Mouse (Mus musculus): Measurements from ENCODE around the gene Mpi. TPM values are rescaled to one million over a fixed set of nuclear protein-coding genes. Genes with fewer than 3 reads are reported as not detected.

Mpi gene
- polyA plus RNA-seq (2015; fragmentation: Nextera tagmentation; extraction: Ambion mirVana) = 51.9 and 53.3 TPM in 2 replicates

GRCm38 (mm10) chr9:57552139-57552887, at the start of gene Mpi:
Gene Mpi (minus strand): TSS chr9:57552763.
- Histone ChIP-seq H3K9me3 (replicated peaks) (no peaks in the 10 kb centered on the region), H3K4me3 (replicated peaks) (peak within 1 kb of the TSS; percentile 68), H3K27ac (no peak within 1 kb of the TSS), H3K9ac (peak within 1 kb of the TSS; percentile 66), H3K4me2 (peak within 1 kb of the TSS; percentile 76), H3K36me3 (peaks cover 36% of the 10 kb centered on the region), H3K4me1 (peaks cover 7% of the 10 kb centered on the region), H3K27me3 (no peaks in the 10 kb centered on the region)
- peak; percentile 53; the same call in 1 of the 2 replicates for ATAC-seq (replicated peaks; ENCODE audit: low FRiP score)
- 2% methylated on average over 28 of the region's 28 CpGs for WGBS

GRCm38 (mm10) chr9:57602098-57602497, 49.5 kb upstream of the Mpi start:
- H3K27ac ChIP-seq = no peak overlapping the region
- H3K27me3 ChIP-seq = peaks cover 25% of the 10 kb centered on the region
- H3K9ac ChIP-seq = no peak overlapping the region
- WGBS = 61% methylated on average over 8 of the region's 8 CpGs
- no peaks in the 10 kb centered on the region for H3K36me3 ChIP-seq
- no peak overlapping the region for H3K4me3 ChIP-seq (replicated peaks)
- H3K4me2 ChIP-seq = no peak overlapping the region
- ATAC-seq (replicated peaks; ENCODE audit: low FRiP score) = no peak
- H3K9me3 ChIP-seq (replicated peaks) = no peaks in the 10 kb centered on the region
- peaks cover 41% of the 10 kb centered on the region for H3K4me1 ChIP-seq

DNA sequence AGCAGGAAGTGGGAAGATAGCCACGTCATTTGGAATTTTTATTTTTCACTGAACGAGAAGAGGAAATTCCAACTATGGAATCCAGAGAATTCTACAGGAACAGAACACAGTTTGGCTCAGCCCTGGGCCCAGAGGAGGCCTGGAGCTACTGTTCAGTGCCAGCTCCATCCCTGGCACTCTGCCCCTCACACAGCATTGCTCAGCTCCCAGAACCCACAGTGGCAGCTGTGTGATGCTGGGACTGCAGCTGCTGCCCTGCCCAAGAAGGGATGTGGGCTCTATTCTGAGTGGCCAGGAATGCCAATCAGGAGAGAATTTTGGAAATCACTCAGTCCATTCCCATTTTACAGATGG, 48.8 kb upstream of the Mpi start:
- Histone ChIP-seq H3K4me2 (no peak overlapping the region), H3K4me1 (peaks cover 40% of the 10 kb centered on the region), H3K36me3 (no peaks in the 10 kb centered on the region), H3K27ac (no peak overlapping the region), H3K9ac (no peak overlapping the region), H3K27me3 (peaks cover 18% of the 10 kb centered on the region; the same call in 1 of the 2 replicates), H3K4me3 (replicated peaks) (no peak overlapping the region), H3K9me3 (replicated peaks) (no peaks in the 10 kb centered on the region)
- no peak for ATAC-seq (replicated peaks; ENCODE audit: low FRiP score)
- 45% methylated on average over 2 of the region's 2 CpGs for WGBS

- no peak overlapping the region for H3K9ac ChIP-seq
- no peak overlapping the region for H3K27ac ChIP-seq
- WGBS = 12% methylated on average over 3 of the region's 3 CpGs
- ATAC-seq (replicated peaks; ENCODE audit: low FRiP score) = no peak; the same call in 1 of the 2 replicates
- H3K4me1 ChIP-seq = peaks cover 37% of the 10 kb centered on the region
- H3K4me3 ChIP-seq (replicated peaks) = no peak overlapping the region
- no peaks in the 10 kb centered on the region for H3K9me3 ChIP-seq (replicated peaks)
- H3K36me3 ChIP-seq = 0 out of 2 replicates have a peak, but pooled peaks cover 3% of the 10 kb centered on the region
- peaks cover 14% of the 10 kb centered on the region; the same call in 1 of the 2 replicates for H3K27me3 ChIP-seq
- no peak overlapping the region for H3K4me2 ChIP-seq
These were observed 48.2 kb upstream of the Mpi start for GRCm38 (mm10) chr9:57600620-57601352.

DNA sequence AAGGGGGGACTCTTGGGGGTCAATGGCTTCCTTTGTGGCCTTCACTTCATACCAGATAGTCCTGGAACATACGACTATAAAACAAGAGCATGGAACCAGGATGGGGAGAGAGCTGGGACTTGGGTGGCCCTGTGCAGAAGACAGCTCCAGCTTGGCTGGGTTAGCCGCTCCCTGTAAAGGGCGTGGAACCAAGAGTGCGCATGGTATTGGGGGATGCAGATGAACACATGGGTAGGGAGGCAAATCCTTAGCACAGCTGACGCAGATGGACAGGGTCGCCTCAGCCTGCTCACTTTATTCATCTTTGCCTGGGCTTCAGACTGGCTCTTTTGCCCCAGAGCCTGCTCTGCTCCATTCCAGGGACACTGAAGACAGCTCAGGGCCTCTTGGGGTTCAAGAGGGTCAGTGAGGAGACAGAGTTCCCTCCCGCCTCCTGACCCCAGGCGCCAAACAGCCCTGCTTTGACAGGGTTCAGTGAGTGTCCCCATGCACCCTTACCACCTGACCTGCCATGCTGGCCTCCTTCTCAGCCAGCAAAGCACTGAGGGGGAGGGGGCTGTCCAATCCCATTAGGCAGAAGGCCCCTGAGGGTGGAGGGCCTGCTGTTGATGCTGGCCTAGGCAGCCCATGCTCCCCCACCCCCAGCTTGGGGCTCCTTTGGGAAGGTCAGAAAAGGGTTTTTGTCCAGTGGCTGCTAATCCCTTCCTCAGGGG, 46.4 kb upstream of the Mpi start:
- H3K9me3 ChIP-seq (replicated peaks) = no peaks in the 10 kb centered on the region
- H3K9ac ChIP-seq = no peak overlapping the region
- no peak overlapping the region for H3K27ac ChIP-seq
- H3K4me1 ChIP-seq = peaks cover 42% of the 10 kb centered on the region
- peaks cover 3% of the 10 kb centered on the region; the same call in 1 of the 2 replicates for H3K27me3 ChIP-seq
- peaks cover 18% of the 10 kb centered on the region for H3K36me3 ChIP-seq
- H3K4me2 ChIP-seq = no peak overlapping the region
- ATAC-seq (replicated peaks; ENCODE audit: low FRiP score) = 0 out of 2 replicates have a peak, but pooled peaks have one; percentile 53
- no peak overlapping the region for H3K4me3 ChIP-seq (replicated peaks)
- 47% methylated on average over 8 of the region's 8 CpGs for WGBS

GRCm38 (mm10) chr9:57597929-57598382, 45.4 kb upstream of the Mpi start:
- no peaks in the 10 kb centered on the region for H3K9me3 ChIP-seq (replicated peaks)
- H3K27me3 ChIP-seq = no peaks in the 10 kb centered on the region
- no peak for ATAC-seq (replicated peaks; ENCODE audit: low FRiP score)
- H3K4me1 ChIP-seq = peaks cover 52% of the 10 kb centered on the region
- WGBS = 30% methylated on average over 4 of the region's 4 CpGs
- H3K4me3 ChIP-seq (replicated peaks) = no peak overlapping the region
- H3K9ac ChIP-seq = no peak overlapping the region
- H3K27ac ChIP-seq = no peak overlapping the region
- H3K4me2 ChIP-seq = no peak overlapping the region
- H3K36me3 ChIP-seq = peaks cover 23% of the 10 kb centered on the region

GRCm38 (mm10) chr9:57597265-57597664, 44.7 kb upstream of the Mpi start:
- ATAC-seq (replicated peaks; ENCODE audit: low FRiP score) = no peak
- H3K4me2 ChIP-seq = no peak overlapping the region
- H3K27me3 ChIP-seq = no peaks in the 10 kb centered on the region
- H3K9me3 ChIP-seq (replicated peaks) = no peaks in the 10 kb centered on the region
- H3K9ac ChIP-seq = no peak overlapping the region
- peaks cover 52% of the 10 kb centered on the region for H3K4me1 ChIP-seq
- no peak overlapping the region for H3K4me3 ChIP-seq (replicated peaks)
- no peak overlapping the region for H3K27ac ChIP-seq
- H3K36me3 ChIP-seq = peaks cover 27% of the 10 kb centered on the region
- 85% methylated on average over 8 of the region's 8 CpGs for WGBS

DNA sequence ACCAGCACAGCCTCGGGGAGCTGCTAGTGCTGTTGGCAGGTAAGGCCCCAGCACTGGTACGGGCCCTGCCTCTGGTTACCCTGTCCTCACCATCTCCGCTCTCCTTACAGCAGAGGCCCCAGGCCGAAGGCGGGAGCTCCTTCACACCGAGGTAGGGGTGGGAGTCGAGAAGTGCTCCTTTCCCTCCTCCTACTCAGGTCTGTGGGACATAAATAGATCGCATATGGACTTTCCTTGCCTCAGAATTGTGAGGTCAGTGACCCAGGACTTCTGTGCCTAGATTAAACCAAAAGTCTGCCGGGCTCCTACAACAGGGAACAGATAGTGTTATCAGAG, 41.6 kb upstream of the Mpi start:
- ATAC-seq (replicated peaks; ENCODE audit: low FRiP score) = no peak
- H3K4me2 ChIP-seq = peak overlapping the region; percentile 3; the same call in 1 of the 2 replicates
- 0 out of 2 replicates have a peak overlapping the region, but pooled peaks have one; percentile 43 for H3K27ac ChIP-seq
- no peaks in the 10 kb centered on the region for H3K9me3 ChIP-seq (replicated peaks)
- H3K4me3 ChIP-seq (replicated peaks) = no peak overlapping the region
- H3K4me1 ChIP-seq = peaks cover 49% of the 10 kb centered on the region
- H3K9ac ChIP-seq = no peak overlapping the region
- no peaks in the 10 kb centered on the region for H3K27me3 ChIP-seq
- 45% methylated on average over 9 of the region's 9 CpGs for WGBS
- peaks cover 27% of the 10 kb centered on the region for H3K36me3 ChIP-seq

DNA sequence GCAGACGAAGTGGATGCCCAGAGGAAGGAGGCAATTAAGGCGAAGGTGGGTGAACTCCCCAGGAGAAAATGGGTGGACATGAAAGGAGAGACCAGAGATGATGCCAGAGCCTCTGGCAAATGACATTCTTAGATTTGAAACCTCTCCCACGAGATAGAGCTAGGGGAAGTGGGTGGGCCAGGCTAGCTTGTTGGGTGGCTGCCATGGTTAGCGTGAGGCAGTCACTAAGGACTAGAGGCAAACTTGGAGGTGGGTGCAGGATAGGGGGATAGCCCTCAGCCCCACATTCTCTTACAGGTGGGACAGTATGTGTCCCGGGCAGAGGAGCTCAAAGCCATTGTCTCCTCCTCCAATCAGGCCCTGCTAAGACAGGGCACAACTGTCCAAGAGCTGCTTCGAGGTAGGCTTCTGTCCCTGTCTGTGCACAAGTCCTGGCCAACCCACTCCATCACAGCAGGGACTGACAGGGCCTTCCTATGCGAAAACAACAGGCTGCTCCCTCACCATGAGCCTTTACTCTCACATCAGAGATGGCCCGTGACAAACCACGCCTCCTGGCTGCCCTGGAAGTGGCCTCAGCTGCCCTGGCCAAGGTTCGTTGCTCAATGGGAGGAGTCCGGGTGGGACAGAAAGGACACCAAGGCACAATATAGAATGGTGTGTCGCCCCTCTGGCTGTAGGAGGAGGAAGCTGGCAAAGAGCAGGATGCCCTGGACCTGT, 41.1 kb upstream of the Mpi start:
- Histone ChIP-seq H3K4me2 (peak overlapping the region; percentile 3; the same call in 1 of the 2 replicates), H3K4me3 (replicated peaks) (no peak overlapping the region), H3K9me3 (replicated peaks) (no peaks in the 10 kb centered on the region), H3K4me1 (peaks cover 49% of the 10 kb centered on the region), H3K27me3 (no peaks in the 10 kb centered on the region), H3K9ac (no peak overlapping the region), H3K36me3 (peaks cover 27% of the 10 kb centered on the region), H3K27ac (0 out of 2 replicates have a peak overlapping the region, but pooled peaks have one; percentile 43)
- 36% methylated on average over 12 of the region's 12 CpGs for WGBS
- peak; percentile 52 for ATAC-seq (replicated peaks; ENCODE audit: low FRiP score)

GRCm38 (mm10) chr9:57590726-57591125, 38.2 kb upstream of the Mpi start:
- WGBS = 44% methylated on average over 5 of the region's 5 CpGs
- Histone ChIP-seq H3K4me1 (peaks cover 38% of the 10 kb centered on the region), H3K9ac (no peak overlapping the region), H3K4me3 (replicated peaks) (no peak overlapping the region), H3K4me2 (peak overlapping the region; percentile 95; the same call in 1 of the 2 replicates), H3K27ac (no peak overlapping the region), H3K36me3 (peaks cover 49% of the 10 kb centered on the region), H3K27me3 (no peaks in the 10 kb centered on the region), H3K9me3 (replicated peaks) (no peaks in the 10 kb centered on the region)
- ATAC-seq (replicated peaks; ENCODE audit: low FRiP score) = no peak

All from kidney, embryonic 15.5 days (tissue).